Mouse (Mus musculus): ENCODE results near the gene Tpte. TPM values are rescaled to one million over a fixed set of nuclear protein-coding genes. Genes with fewer than 3 reads are reported as not detected.

Gene Tpte
- polyA plus RNA-seq, 1 experiment: 5.3 TPM

DNA sequence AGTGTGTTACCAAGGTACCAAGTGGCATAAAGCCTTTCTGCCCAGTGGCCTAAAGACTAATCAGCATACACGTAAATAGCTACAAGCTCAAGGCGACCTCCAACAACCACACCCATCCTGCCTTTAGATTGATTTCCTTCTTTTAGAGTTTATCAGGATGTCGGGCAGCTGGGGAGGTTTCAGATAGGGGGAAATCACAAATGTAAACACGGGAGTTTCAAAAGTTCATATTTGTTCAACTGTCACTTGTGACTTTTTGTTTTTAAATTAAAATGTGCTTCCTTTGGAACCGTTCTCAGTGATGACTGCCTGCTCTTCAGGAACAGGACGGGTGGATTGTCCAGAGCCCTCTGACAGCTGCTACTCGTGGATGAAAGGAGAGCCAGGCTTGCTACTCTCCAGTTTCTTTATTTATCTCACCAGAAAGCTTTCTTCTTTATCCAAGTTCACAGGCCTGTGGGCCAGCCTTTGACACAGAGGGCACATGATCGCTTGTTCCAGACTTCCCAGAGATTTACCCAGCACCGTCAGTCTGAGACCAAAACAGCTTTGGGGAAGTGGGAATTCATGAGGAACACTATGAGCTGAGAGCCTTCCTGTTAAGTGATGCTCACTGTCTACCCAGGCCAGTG lies 23.0 kb upstream of the Tpte start:
- H3K27me3 ChIP-seq (ENCODE audit: control insufficient read depth, insufficient read depth, low read length): no peaks in the 10 kb centered on the region
- no peak overlapping the region for H3K27ac ChIP-seq (ENCODE audit: control insufficient read depth, insufficient read depth, low read depth, low read length)
- peaks cover 14% of the 10 kb centered on the region for H3K4me1 ChIP-seq (ENCODE audit: control insufficient read depth, insufficient read depth, low read length)
- TF ChIP-seq CTCF (IDR thresholded peaks at IDR 0.05; ENCODE audit: control insufficient read depth, insufficient read depth, insufficient replicate concordance, low read depth, low read length) (no peak), POLR2A (IDR thresholded peaks at IDR 0.05; ENCODE audit: control insufficient read depth, low read depth, low read length) (no peak)
- no peak overlapping the region for H3K4me3 ChIP-seq (ENCODE audit: control insufficient read depth, low read depth, low read length)
- no peaks in the 10 kb centered on the region for H3K36me3 ChIP-seq (ENCODE audit: control insufficient read depth, insufficient read depth, low read length)

DNA sequence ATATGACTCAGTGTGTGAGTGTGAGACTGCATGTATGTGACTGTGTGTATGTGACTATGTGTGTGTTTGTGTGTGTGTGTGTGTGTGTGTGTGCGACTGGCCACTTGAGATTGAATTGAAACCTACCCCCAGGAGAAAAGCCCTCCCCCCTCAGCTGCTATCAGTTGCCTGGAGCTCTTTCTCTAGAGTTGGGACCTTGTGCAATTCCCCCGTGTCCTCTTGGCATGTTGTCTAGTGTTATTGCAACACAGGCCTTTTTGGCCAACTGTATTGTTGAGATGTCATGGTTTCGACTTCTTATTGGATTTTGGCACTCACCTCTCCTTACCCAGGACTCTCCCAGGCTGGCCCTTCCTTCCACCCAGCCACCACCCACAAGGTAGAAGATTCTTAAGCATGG lies 21.0 kb upstream of the Tpte start:
- Histone ChIP-seq H3K36me3 (ENCODE audit: control insufficient read depth, insufficient read depth, low read length) (no peaks in the 10 kb centered on the region), H3K4me3 (ENCODE audit: control insufficient read depth, low read depth, low read length) (no peak overlapping the region), H3K27me3 (ENCODE audit: control insufficient read depth, insufficient read depth, low read length) (no peaks in the 10 kb centered on the region), H3K4me1 (ENCODE audit: control insufficient read depth, insufficient read depth, low read length) (peaks cover 14% of the 10 kb centered on the region), H3K27ac (ENCODE audit: control insufficient read depth, insufficient read depth, low read depth, low read length) (no peak overlapping the region)
- TF ChIP-seq CTCF (IDR thresholded peaks at IDR 0.05; ENCODE audit: control insufficient read depth, insufficient read depth, insufficient replicate concordance, low read depth, low read length) (no peak), POLR2A (IDR thresholded peaks at IDR 0.05; ENCODE audit: control insufficient read depth, low read depth, low read length) (no peak)

DNA sequence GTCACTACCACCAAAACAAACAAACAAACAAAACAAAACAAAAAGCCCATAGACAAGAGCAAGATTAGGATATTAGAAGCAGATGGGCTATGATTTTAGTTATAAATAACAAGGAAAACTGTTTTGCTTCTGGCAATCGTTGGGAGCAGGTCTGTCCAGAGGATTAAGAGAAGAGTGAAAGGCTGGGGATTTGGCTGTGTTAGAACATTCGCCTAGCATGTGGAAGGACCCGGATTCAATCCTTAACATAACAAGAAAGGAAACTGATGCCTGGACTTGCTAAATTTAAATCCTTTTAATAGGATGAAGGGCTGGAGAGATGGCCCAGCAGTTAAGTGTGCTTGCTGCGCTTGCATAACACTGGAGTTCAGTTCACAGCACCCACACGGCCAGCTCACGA lies 18.9 kb upstream of the Tpte start:
- Histone ChIP-seq H3K4me3 (ENCODE audit: control insufficient read depth, low read depth, low read length) (no peak overlapping the region), H3K4me1 (ENCODE audit: control insufficient read depth, insufficient read depth, low read length) (peaks cover 3% of the 10 kb centered on the region; the same call in 1 of the 2 replicates), H3K27me3 (ENCODE audit: control insufficient read depth, insufficient read depth, low read length) (no peaks in the 10 kb centered on the region), H3K36me3 (ENCODE audit: control insufficient read depth, insufficient read depth, low read length) (no peaks in the 10 kb centered on the region), H3K27ac (ENCODE audit: control insufficient read depth, insufficient read depth, low read depth, low read length) (no peak overlapping the region)
- no peak for TF ChIP-seq CTCF (IDR thresholded peaks at IDR 0.05; ENCODE audit: control insufficient read depth, insufficient read depth, insufficient replicate concordance, low read depth, low read length)
- no peak for TF ChIP-seq POLR2A (IDR thresholded peaks at IDR 0.05; ENCODE audit: control insufficient read depth, low read depth, low read length)

DNA sequence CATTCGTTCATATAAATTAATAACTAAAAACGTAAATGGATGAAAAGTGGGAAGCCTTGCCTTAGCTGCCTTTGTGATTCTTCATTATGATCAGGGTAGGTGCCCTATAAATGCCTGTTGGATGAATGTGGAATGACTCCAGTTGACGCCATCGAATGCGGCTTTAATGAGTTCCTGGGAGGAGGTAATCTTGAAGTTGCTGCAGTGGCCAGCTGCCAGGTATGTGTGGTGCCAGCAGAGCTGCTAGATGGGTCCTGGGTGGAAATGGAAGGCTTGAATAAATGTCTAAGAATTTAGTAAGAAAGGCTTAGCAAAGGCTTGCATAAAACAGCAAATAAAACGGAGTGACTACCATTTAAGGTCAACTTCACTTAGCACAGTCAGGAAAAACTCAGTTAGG lies 18.5 kb upstream of the Tpte start:
- TF ChIP-seq POLR2A (IDR thresholded peaks at IDR 0.05; ENCODE audit: control insufficient read depth, low read depth, low read length) (no peak), CTCF (IDR thresholded peaks at IDR 0.05; ENCODE audit: control insufficient read depth, insufficient read depth, insufficient replicate concordance, low read depth, low read length) (no peak)
- Histone ChIP-seq H3K4me1 (ENCODE audit: control insufficient read depth, insufficient read depth, low read length) (no peaks in the 10 kb centered on the region), H3K27me3 (ENCODE audit: control insufficient read depth, insufficient read depth, low read length) (no peaks in the 10 kb centered on the region), H3K27ac (ENCODE audit: control insufficient read depth, insufficient read depth, low read depth, low read length) (no peak overlapping the region), H3K36me3 (ENCODE audit: control insufficient read depth, insufficient read depth, low read length) (no peaks in the 10 kb centered on the region), H3K4me3 (ENCODE audit: control insufficient read depth, low read depth, low read length) (no peak overlapping the region)

DNA sequence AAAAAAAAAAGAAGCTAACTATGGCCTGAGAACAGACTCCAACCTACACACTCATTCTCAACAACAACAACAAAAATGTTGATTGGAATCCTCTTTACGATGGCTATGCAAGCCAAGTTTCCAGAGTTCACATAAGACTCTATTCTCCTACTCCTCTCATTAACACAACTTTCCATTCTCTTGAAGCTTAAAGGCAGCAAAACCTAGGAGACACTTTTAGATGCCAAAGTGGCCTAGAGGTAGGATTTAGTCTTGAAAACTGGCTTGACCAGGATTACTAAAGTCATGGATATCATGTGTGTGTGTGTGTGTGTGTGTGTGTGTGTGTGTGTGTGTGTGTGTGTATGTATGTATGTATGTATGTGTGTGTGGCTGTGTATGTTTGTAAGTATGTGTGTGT lies 18.0 kb upstream of the Tpte start:
- no peak overlapping the region for H3K27ac ChIP-seq (ENCODE audit: control insufficient read depth, insufficient read depth, low read depth, low read length)
- TF ChIP-seq CTCF (IDR thresholded peaks at IDR 0.05; ENCODE audit: control insufficient read depth, insufficient read depth, insufficient replicate concordance, low read depth, low read length) (no peak), POLR2A (IDR thresholded peaks at IDR 0.05; ENCODE audit: control insufficient read depth, low read depth, low read length) (no peak)
- H3K27me3 ChIP-seq (ENCODE audit: control insufficient read depth, insufficient read depth, low read length): no peaks in the 10 kb centered on the region
- no peak overlapping the region for H3K4me3 ChIP-seq (ENCODE audit: control insufficient read depth, low read depth, low read length)
- no peaks in the 10 kb centered on the region for H3K36me3 ChIP-seq (ENCODE audit: control insufficient read depth, insufficient read depth, low read length)
- H3K4me1 ChIP-seq (ENCODE audit: control insufficient read depth, insufficient read depth, low read length): no peaks in the 10 kb centered on the region

DNA sequence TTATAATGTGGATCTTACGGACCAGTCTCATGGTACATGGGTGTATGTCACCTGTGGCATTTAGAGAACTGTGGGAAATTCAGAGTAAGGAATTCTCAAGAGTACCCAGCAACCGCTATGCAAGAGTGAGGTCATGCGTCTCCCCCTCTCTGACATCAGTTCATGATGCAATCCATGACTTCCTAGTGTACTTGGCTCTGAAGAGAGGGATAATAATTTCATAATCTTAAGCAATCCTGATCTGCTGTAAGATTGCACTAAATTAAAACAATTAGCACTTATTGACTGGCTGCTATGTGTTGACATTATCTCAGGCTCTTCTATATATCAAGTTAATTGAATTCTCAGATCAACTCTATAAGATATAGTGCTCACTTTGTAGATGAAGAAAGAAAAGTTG lies 16.4 kb upstream of the Tpte start:
- H3K27me3 ChIP-seq (ENCODE audit: control insufficient read depth, insufficient read depth, low read length): no peaks in the 10 kb centered on the region
- H3K4me3 ChIP-seq (ENCODE audit: control insufficient read depth, low read depth, low read length): no peak overlapping the region
- no peaks in the 10 kb centered on the region for H3K36me3 ChIP-seq (ENCODE audit: control insufficient read depth, insufficient read depth, low read length)
- no peak overlapping the region for H3K27ac ChIP-seq (ENCODE audit: control insufficient read depth, insufficient read depth, low read depth, low read length)
- H3K4me1 ChIP-seq (ENCODE audit: control insufficient read depth, insufficient read depth, low read length): no peaks in the 10 kb centered on the region
- TF ChIP-seq POLR2A (IDR thresholded peaks at IDR 0.05; ENCODE audit: control insufficient read depth, low read depth, low read length) (no peak), CTCF (IDR thresholded peaks at IDR 0.05; ENCODE audit: control insufficient read depth, insufficient read depth, insufficient replicate concordance, low read depth, low read length) (no peak)

DNA sequence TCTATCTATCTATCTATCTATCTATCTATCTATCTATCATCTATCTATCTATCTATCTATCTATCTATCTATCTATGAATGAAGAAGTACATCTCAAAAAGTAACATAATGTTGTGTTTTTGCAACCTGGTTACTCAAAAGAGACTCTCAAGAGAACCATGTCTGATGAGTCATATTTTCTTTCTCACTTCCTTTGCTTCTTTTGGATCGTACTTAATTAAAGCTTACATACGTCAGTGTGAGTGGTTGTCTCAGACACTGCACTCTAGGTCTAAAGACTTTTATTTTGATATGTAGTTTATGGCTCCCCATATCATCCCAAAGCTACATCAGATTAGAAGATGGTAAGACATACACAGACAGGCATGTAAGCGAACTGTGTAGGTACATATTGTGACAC lies 10.1 kb upstream of the Tpte start:
- Histone ChIP-seq H3K4me3 (ENCODE audit: control insufficient read depth, low read depth, low read length) (no peak overlapping the region), H3K27ac (ENCODE audit: control insufficient read depth, insufficient read depth, low read depth, low read length) (no peak overlapping the region), H3K27me3 (ENCODE audit: control insufficient read depth, insufficient read depth, low read length) (no peaks in the 10 kb centered on the region), H3K36me3 (ENCODE audit: control insufficient read depth, insufficient read depth, low read length) (no peaks in the 10 kb centered on the region), H3K4me1 (ENCODE audit: control insufficient read depth, insufficient read depth, low read length) (peaks cover 2% of the 10 kb centered on the region; the same call in 1 of the 2 replicates)
- TF ChIP-seq POLR2A (IDR thresholded peaks at IDR 0.05; ENCODE audit: control insufficient read depth, low read depth, low read length) (no peak), CTCF (IDR thresholded peaks at IDR 0.05; ENCODE audit: control insufficient read depth, insufficient read depth, insufficient replicate concordance, low read depth, low read length) (no peak)
